Mouse (Mus musculus) left cerebral cortex, adult 18-20 months (tissue): Measurements from ENCODE around the gene Anapc2. TPM values are rescaled to one million over a fixed set of nuclear protein-coding genes. Genes with fewer than 3 reads are reported as not detected.

Source experiments
- DNase-seq, 2 experiments: peaks; one replicate each; pipeline ENCODE4 v3.0.0; 2021 to 2022; ENCODE audit warnings: low spot score in 2 of 2, mixed read lengths in 1 of 2
- total RNA-seq, 2 experiments: library from RNA; stranded (reverse); gene quantifications; 2 replicates each; pipeline ENCODE4 v1.2.3; 2021

Anapc2 gene
- total RNA-seq, 2 experiments from 2014 or later, result 87.1 to 87.2 TPM

GRCm38 (mm10) chr2:25298046-25298445 is 25.8 kb downstream of the Anapc2 start:
- no peak for DNase-seq

- no peak for DNase-seq
Measured at GRCm38 (mm10) chr2:25303452-25303851, 31.2 kb downstream of the Anapc2 start.

GRCm38 (mm10) chr2:25303931-25304656 is 31.8 kb downstream of the Anapc2 start:
- no peak for DNase-seq

- DNase-seq, result peak in 1 of 2 experiments; percentile 48
Measured at GRCm38 (mm10) chr2:25304657-25305541, 32.6 kb downstream of the Anapc2 start.

GRCm38 (mm10) chr2:25305587-25306359 is 33.5 kb downstream of the Anapc2 start:
- no peak for DNase-seq

GRCm38 (mm10) chr2:25310180-25310579 is 37.9 kb downstream of the Anapc2 start:
- no peak for DNase-seq

GRCm38 (mm10) chr2:25310969-25311368 is 38.7 kb downstream of the Anapc2 start:
- no peak for DNase-seq

GRCm38 (mm10) chr2:25311491-25311891 is 39.2 kb downstream of the Anapc2 start:
- no peak for DNase-seq

GRCm38 (mm10) chr2:25318119-25318966 is 46.1 kb downstream of the Anapc2 start:
- peak; percentile 51 to 70 for DNase-seq

GRCm38 (mm10) chr2:25318971-25319773 is 46.9 kb downstream of the Anapc2 start, which contains the start of gene Grin1:
TSS of gene Grin1 (minus strand) at chr2:25319187.
- DNase-seq, result peak; percentile 84 to 95

- no peak for DNase-seq
Measured at GRCm38 (mm10) chr2:25320084-25320483, 47.8 kb downstream of the Anapc2 start.

GRCm38 (mm10) chr2:25326036-25326435 is 53.8 kb downstream of the Anapc2 start:
- no peak for DNase-seq

GRCm38 (mm10) chr2:25328440-25328839 is 56.2 kb downstream of the Anapc2 start:
- no peak for DNase-seq

- no peak for DNase-seq
Measured at GRCm38 (mm10) chr2:25331470-25331869, 59.2 kb downstream of the Anapc2 start.

- peak; percentile 100 for DNase-seq
Measured at GRCm38 (mm10) chr2:25332286-25333160, 60.2 kb downstream of the Anapc2 start, which contains the start of gene Man1b1. TSS of gene Man1b1 (plus strand) at chr2:25332338.

- DNase-seq, result no peak
Measured at GRCm38 (mm10) chr2:25333569-25333968, 61.3 kb downstream of the Anapc2 start.
